In the genomic region with DNA sequence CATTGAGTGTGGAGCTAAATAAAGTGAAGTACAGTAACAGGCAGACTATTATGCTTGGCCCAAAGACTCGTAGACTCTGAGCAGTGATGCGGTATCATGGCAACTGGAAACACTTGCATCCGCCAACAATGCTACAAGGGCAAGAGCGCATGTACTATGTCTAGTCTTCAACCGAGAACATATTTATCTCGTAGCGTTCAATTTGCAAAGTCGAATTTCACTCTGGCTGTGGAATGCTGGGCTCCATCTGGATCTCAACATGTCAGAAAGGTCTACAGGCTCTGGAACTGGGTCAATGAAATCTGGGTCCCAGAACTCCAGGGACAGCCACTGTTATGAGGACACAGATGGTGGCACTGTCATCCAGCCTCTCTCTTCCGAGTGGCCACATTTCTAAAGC, we compare ENCODE assay signal across 10 mouse cellular contexts.
A peak's percentile ranks its signal among the peaks of the same experiment; 100 is the strongest.
DNase-seq lines count a peak whose midpoint lies in the region.
"Had no signal": no experiment of that assay in that cellular context is flagged by ENCODE, and none has a peak within 500 bp of the region (broad histone marks: within the 10 kb centered on the region; RNA-seq: fewer than 3 reads in every experiment).

No protein-coding gene starts in this region.

- peak; percentile 37 for DNase-seq in kidney, postnatal 14 days
- no peak for DNase-seq in kidney, adult 8-10 months
- peak; percentile 9 for DNase-seq in right cerebral cortex, adult 18-20 months
- no peak for DNase-seq in right cerebral cortex, postnatal 14 days
- DNase-seq in cerebellum, postnatal 14 days: peak; percentile 25 to 35
- DNase-seq in right cerebral cortex, postnatal 4 days: peak; percentile 9
- no peak for DNase-seq in adrenal gland, adult (ENCODE audit: inconsistent age in 2 of 2, low spot score in 1 of 2)
- DNase-seq: kidney, adult 11 months; liver; thymus, postnatal 4 days had no signal

Comparison
In these comparisons a context has a peak if more than half of its experiments do, and no peak if none do; other contexts are left out.
1. DNase-seq: peak in kidney, postnatal 14 days (single experiment), right cerebral cortex, adult 18-20 months (single experiment), cerebellum, postnatal 14 days (2 of 2) and right cerebral cortex, postnatal 4 days (single experiment); none in kidney, adult 8-10 months (0 of 2), right cerebral cortex, postnatal 14 days (single experiment) and adrenal gland, adult (0 of 2).